Mouse (Mus musculus) stomach, postnatal 0 days (tissue): ENCODE results near the gene Zfp524. TPM values are rescaled to one million over a fixed set of nuclear protein-coding genes. Genes with fewer than 3 reads are reported as not detected.

Experiments
- ATAC-seq: fragments of 200-750 bp; cut with Nextera tagmentation; 2 replicates; pipeline ENCODE4 v1.8.0; 2017; ENCODE audit not compliant: low FRiP score, low TSS enrichment
- DNase-seq: peaks from one replicate; pipeline ENCODE4 v3.0.0-alpha.2; 2016; ENCODE audit warnings: low spot score
- H3K27ac ChIP-seq: fragments of 300-500 bp; sonication (generic); replicated peaks from 2 replicates; pipeline ENCODE4 v1.5.1; 2014; ENCODE audit warnings: mild to moderate bottlenecking, control low read depth
- H3K27me3 ChIP-seq: fragments of 300-500 bp; sonication (generic); 2 replicates; pipeline ENCODE4 v1.6.1; 2014; ENCODE audit warnings: low read length; ENCODE audit not compliant: control insufficient read depth, insufficient read depth
- H3K36me3 ChIP-seq: fragments of 300-500 bp; sonication (generic); 2 replicates; pipeline ENCODE4 v1.6.1; 2014; ENCODE audit warnings: low read length, mixed read lengths; ENCODE audit not compliant: control insufficient read depth, insufficient read depth
- H3K4me1 ChIP-seq: fragments of 300-500 bp; sonication (generic); replicated peaks from 2 replicates; pipeline ENCODE4 v1.6.1; 2014; ENCODE audit warnings: antibody characterized with exemption; ENCODE audit not compliant: control insufficient read depth, insufficient read depth
- H3K4me2 ChIP-seq: fragments of 300-500 bp; sonication (generic); replicated peaks from 2 replicates; pipeline ENCODE4 v1.6.1; 2014; ENCODE audit warnings: low read depth, mild to moderate bottlenecking, control low read depth, moderate library complexity
- H3K4me3 ChIP-seq: fragments of 300-500 bp; sonication (generic); 2 replicates; pipeline ENCODE4 v1.5.1; 2014; ENCODE audit warnings: low read depth, low read length, control low read depth
- H3K9ac ChIP-seq: fragments of 300-500 bp; sonication (generic); 2 replicates; pipeline ENCODE4 v1.6.1; 2014; ENCODE audit warnings: mild to moderate bottlenecking, low read length, control low read depth, mixed read lengths
- H3K9me3 ChIP-seq: fragments of 300-500 bp; sonication (generic); 2 replicates; pipeline ENCODE4 v1.6.1; 2016; ENCODE audit warnings: low read length; ENCODE audit not compliant: control insufficient read depth
- CTCF ChIP-seq: IDR thresholded peaks from 2 replicates; pipeline ENCODE4 v1.5.1; 2016; ENCODE audit warnings: antibody characterized with exemption, low read depth, mild to moderate bottlenecking, moderate library complexity
- EP300 ChIP-seq: optimal IDR thresholded peaks from 2 replicates; pipeline ENCODE3; 2016; ENCODE audit warnings: antibody characterized with exemption
- WGBS: fragments of 180-500 bp; shearing (Covaris S2); extraction: QIAGEN DNeasy Blood & Tissue Kit; methylation state at CpG from one replicate; pipeline ENCODE4 v1.1.7; 2014; 5-methylcytosine and 5-hydroxymethylcytosine counted together
- polyA plus RNA-seq: library from polyadenylated mRNA; unstranded; fragments of >200 nt; fragmentation: Nextera tagmentation; extraction: Ambion mirVana; gene quantifications from 2 replicates; pipeline ENCODE4 v1.2.1, GENCODE M21; 2015

The Zfp524 gene
- polyA plus RNA-seq, 1 experiment from 2014 or later, result 14.0 TPM

- Histone ChIP-seq H3K4me2 (no peak overlapping the region), H3K9ac (no peak overlapping the region), H3K27me3 (no peaks in the 10 kb centered on the region), H3K36me3 (no peaks in the 10 kb centered on the region), H3K4me1 (no peaks in the 10 kb centered on the region), H3K9me3 (no peaks in the 10 kb centered on the region), H3K4me3 (no peak overlapping the region), H3K27ac (no peak overlapping the region)
- 47% methylated on average over 4 of the region's 4 CpGs for WGBS
- TF ChIP-seq CTCF (no peak), EP300 (no peak)
- ATAC-seq, result 0 out of 2 replicates have a peak, but pooled peaks have one; percentile 46
- no peak for DNase-seq
These were observed 38.8 kb upstream of the Zfp524 start for GRCm38 (mm10) chr7:4975455-4975854.

DNA sequence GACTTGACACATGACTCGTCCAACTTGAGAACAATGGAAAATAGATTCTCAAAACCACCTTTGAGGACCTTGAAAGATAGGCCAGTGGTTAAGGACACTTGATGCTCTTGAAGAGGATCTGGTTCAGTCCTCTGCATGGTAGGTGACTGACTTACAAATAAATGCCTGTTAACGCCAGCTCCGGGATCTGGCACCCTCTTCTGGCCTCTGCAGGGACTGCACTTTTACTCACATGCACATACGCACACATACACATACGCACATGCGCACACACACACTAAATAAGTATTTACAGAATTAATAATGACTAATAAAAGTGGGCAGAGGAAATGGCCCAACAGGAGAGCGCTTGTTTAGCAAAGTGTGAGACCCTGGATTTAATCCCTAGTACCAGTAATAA, 37.4 kb upstream of the Zfp524 start:
- ATAC-seq (no peak), DNase-seq (no peak)
- Histone ChIP-seq H3K27ac (no peak overlapping the region), H3K9me3 (no peaks in the 10 kb centered on the region), H3K36me3 (no peaks in the 10 kb centered on the region), H3K4me2 (no peak overlapping the region), H3K4me1 (no peaks in the 10 kb centered on the region), H3K27me3 (no peaks in the 10 kb centered on the region), H3K4me3 (no peak overlapping the region), H3K9ac (no peak overlapping the region)
- TF ChIP-seq CTCF, result peak; percentile 34
- no peak for TF ChIP-seq EP300
- 90% methylated on average over 7 of the region's 7 CpGs for WGBS

GRCm38 (mm10) chr7:4988250-4988649, 26.0 kb upstream of the Zfp524 start:
- no peaks in the 10 kb centered on the region for H3K9me3 ChIP-seq
- H3K4me2 ChIP-seq, result no peak overlapping the region
- H3K4me1 ChIP-seq, result no peaks in the 10 kb centered on the region
- no peak overlapping the region for H3K9ac ChIP-seq
- H3K27me3 ChIP-seq, result no peaks in the 10 kb centered on the region
- ATAC-seq, result no peak
- TF ChIP-seq EP300 (no peak), CTCF (no peak)
- no peak overlapping the region for H3K27ac ChIP-seq
- no peak for DNase-seq
- WGBS, result 28% methylated on average over 2 of the region's 2 CpGs
- no peak overlapping the region for H3K4me3 ChIP-seq
- H3K36me3 ChIP-seq, result peaks cover 5% of the 10 kb centered on the region; the same call in 1 of the 2 replicates

DNA sequence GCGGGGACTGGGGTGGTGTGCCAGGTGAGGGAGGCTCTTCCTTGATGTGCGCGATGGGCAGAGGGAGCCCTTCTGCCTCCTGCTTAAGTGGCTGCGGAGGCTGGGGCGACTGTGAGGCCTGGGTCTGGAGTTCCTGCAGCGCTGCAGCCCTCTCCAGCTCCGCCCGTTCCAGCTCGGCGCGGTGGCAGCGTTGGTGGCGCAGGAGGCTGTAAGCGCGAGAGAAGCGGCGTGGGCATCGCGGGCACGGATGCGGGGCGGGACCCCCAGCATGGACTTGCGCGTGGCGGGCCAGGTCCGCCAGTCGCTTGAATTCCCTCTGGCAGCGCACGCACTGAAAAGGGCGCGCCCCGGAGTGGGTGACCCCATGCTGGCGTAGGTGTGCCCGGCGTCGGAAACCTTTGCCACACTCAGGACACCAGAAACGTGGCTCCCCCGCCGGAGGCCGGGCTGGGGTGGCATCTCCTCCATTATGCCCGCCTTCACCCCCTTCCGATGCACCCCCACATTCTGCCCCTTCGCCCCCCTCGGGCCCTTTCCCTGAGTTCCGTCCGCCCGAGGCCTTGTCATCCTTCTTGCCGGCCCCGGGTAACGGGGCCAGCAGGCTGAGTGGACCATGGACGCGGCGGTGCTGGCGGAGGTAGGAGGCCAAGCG, 20.7 kb upstream of the Zfp524 start:
- 66% methylated on average over 47 of the region's 55 CpGs for WGBS
- no peak overlapping the region for H3K9ac ChIP-seq

GRCm38 (mm10) chr7:4993999-4994788, 20.0 kb upstream of the Zfp524 start:
- 0 out of 2 replicates have a peak, but pooled peaks cover 4% of the 10 kb centered on the region for H3K4me1 ChIP-seq
- H3K27me3 ChIP-seq, result no peaks in the 10 kb centered on the region
- H3K4me2 ChIP-seq, result no peak overlapping the region
- peaks cover 7% of the 10 kb centered on the region; the same call in 1 of the 2 replicates for H3K36me3 ChIP-seq
- WGBS, result 66% methylated on average over 49 of the region's 59 CpGs
- no peak overlapping the region for H3K9ac ChIP-seq
- DNase-seq (no peak), ATAC-seq (no peak; the same call in 1 of the 2 replicates)
- H3K4me3 ChIP-seq, result no peak overlapping the region
- H3K27ac ChIP-seq, result no peak overlapping the region
- no peaks in the 10 kb centered on the region for H3K9me3 ChIP-seq
- no peak for TF ChIP-seq EP300
- TF ChIP-seq CTCF, result no peak

More for the DNA sequence above, 20.7 kb upstream of the Zfp524 start:
- DNase-seq (no peak), ATAC-seq (no peak)
- no peak overlapping the region for H3K27ac ChIP-seq
- no peaks in the 10 kb centered on the region for H3K27me3 ChIP-seq
- H3K4me1 ChIP-seq, result 0 out of 2 replicates have a peak, but pooled peaks cover 4% of the 10 kb centered on the region
- no peak overlapping the region for H3K4me2 ChIP-seq
- TF ChIP-seq EP300 (no peak), CTCF (no peak)
- H3K4me3 ChIP-seq, result no peak overlapping the region
- peaks cover 7% of the 10 kb centered on the region; the same call in 1 of the 2 replicates for H3K36me3 ChIP-seq
- no peaks in the 10 kb centered on the region for H3K9me3 ChIP-seq
